Mouse (Mus musculus): ENCODE measurements at regions not wholly inside any gene's neighbourhood (a gene's known extent, or its start where the extent isn't known, plus 50 kb on each side); places are given as distances from the start of the nearest gene placed in this dataset.

GRCm38 (mm10) chr2:116236731-116237130 is 171.1 kb upstream of the Meis2 start:
- peaks cover 2% of the 10 kb centered on the region for H3K9me3 ChIP-seq (replicated peaks; ENCODE audit: low read length)
- in situ Hi-C loops (cut with MboI; ENCODE audit: low pct_ligation_motif_present, low pct_unique_long_range_greater_than_20kb, low sequenced_read_pairs), result no loop called here
- H3K27ac ChIP-seq (ENCODE audit: insufficient read depth, low read depth), result no peak overlapping the region
- dilution Hi-C loops (cut with MboI; ENCODE audit: extremely low pct_ligation_motif_present, extremely low pct_unique_long_range_greater_than_20kb, low sequenced_read_pairs), result no loop called here
- H3K4me1 ChIP-seq (ENCODE audit: control insufficient read depth in 1 of 2, insufficient read depth in 2 of 2), result no peaks in the 10 kb centered on the region
- DNase-seq (ENCODE audit: extremely low read depth), result no peak
- H3K9ac ChIP-seq (ENCODE audit: insufficient read depth, low read depth), result no peak overlapping the region
- H3K27me3 ChIP-seq (replicated peaks), result no peaks in the 10 kb centered on the region
- H3K79me2 ChIP-seq (replicated peaks; ENCODE audit: control insufficient read depth, extremely low read depth, insufficient read depth, poor library complexity, severe bottlenecking), result no peaks in the 10 kb centered on the region
- TF ChIP-seq RAD21 (IDR thresholded peaks at IDR 0.05; ENCODE audit: low read depth, low read length) (no peak), ETS1 (conservative IDR thresholded peaks at IDR 0.05; ENCODE audit: low read depth, low read length) (no peak), MAX (IDR thresholded peaks at IDR 0.05; ENCODE audit: low read length) (no peak), POLR2A (IDR thresholded peaks at IDR 0.05; ENCODE audit: low read depth, low read length) (no peak), PAX5 (IDR thresholded peaks at IDR 0.05; ENCODE audit: low read length) (no peak), POLR2AphosphoS2 (IDR thresholded peaks at IDR 0.05; ENCODE audit: low read depth, low read length) (no peak), JUND (conservative IDR thresholded peaks at IDR 0.05; ENCODE audit: low read depth, low read length) (no peak), MAFK (IDR thresholded peaks at IDR 0.05; ENCODE audit: insufficient replicate concordance, low read length) (no peak), E2F4 (IDR thresholded peaks at IDR 0.05; ENCODE audit: insufficient replicate concordance, low read depth, low read length) (no peak), MAZ (IDR thresholded peaks at IDR 0.05; ENCODE audit: low read depth, low read length) (no peak), CHD1 (IDR thresholded peaks at IDR 0.05; ENCODE audit: low read depth, low read length) (no peak), IRF4 (IDR thresholded peaks at IDR 0.05; ENCODE audit: low read depth, low read length) (no peak), NELFE (IDR thresholded peaks at IDR 0.05; ENCODE audit: low read depth, low read length) (no peak), USF2 (conservative IDR thresholded peaks at IDR 0.05; ENCODE audit: low read depth, low read length) (no peak)
- no peak overlapping the region for H3K4me2 ChIP-seq (ENCODE audit: insufficient read depth, low read depth, poor library complexity, severe bottlenecking)
- H3K36me3 ChIP-seq (replicated peaks in 1 of 2; ENCODE audit: control insufficient read depth in 1 of 2, insufficient read depth in 1 of 2, low read length in 1 of 2), result no peaks in the 10 kb centered on the region
- H3K4me3 ChIP-seq (replicated peaks in 1 of 3; ENCODE audit: low read depth in 2 of 3, low read length in 2 of 3, poor library complexity in 1 of 3), result no peak overlapping the region

GRCm38 (mm10) chr2:116232793-116233192 is 167.2 kb upstream of the Meis2 start:
- in situ Hi-C loops (cut with MboI; ENCODE audit: low pct_ligation_motif_present, low pct_unique_long_range_greater_than_20kb, low sequenced_read_pairs) (no loop called here), dilution Hi-C loops (cut with MboI; ENCODE audit: extremely low pct_ligation_motif_present, extremely low pct_unique_long_range_greater_than_20kb, low sequenced_read_pairs) (no loop called here)
- Histone ChIP-seq H3K4me3 (replicated peaks in 1 of 3; ENCODE audit: low read depth in 2 of 3, low read length in 2 of 3, poor library complexity in 1 of 3) (no peak overlapping the region), H3K4me2 (ENCODE audit: insufficient read depth, low read depth, poor library complexity, severe bottlenecking) (no peak overlapping the region), H3K79me2 (replicated peaks; ENCODE audit: control insufficient read depth, extremely low read depth, insufficient read depth, poor library complexity, severe bottlenecking) (no peaks in the 10 kb centered on the region), H3K9ac (ENCODE audit: insufficient read depth, low read depth) (no peak overlapping the region), H3K4me1 (ENCODE audit: control insufficient read depth in 1 of 2, insufficient read depth in 2 of 2) (no peaks in the 10 kb centered on the region), H3K9me3 (replicated peaks; ENCODE audit: low read length) (peaks cover 3% of the 10 kb centered on the region), H3K27me3 (replicated peaks) (no peaks in the 10 kb centered on the region), H3K27ac (ENCODE audit: insufficient read depth, low read depth) (no peak overlapping the region), H3K36me3 (replicated peaks in 1 of 2; ENCODE audit: control insufficient read depth in 1 of 2, insufficient read depth in 1 of 2, low read length in 1 of 2) (no peaks in the 10 kb centered on the region)
- DNase-seq (ENCODE audit: extremely low read depth), result no peak
- TF ChIP-seq ELF1 (IDR thresholded peaks at IDR 0.05; ENCODE audit: low read depth, low read length), result no peak
- TF ChIP-seq EP300 (IDR thresholded peaks at IDR 0.05; ENCODE audit: low read length), result no peak
- TF ChIP-seq NELFE (IDR thresholded peaks at IDR 0.05; ENCODE audit: low read depth, low read length), result no peak
- TF ChIP-seq BHLHE40 (IDR thresholded peaks at IDR 0.05; ENCODE audit: low read depth, low read length), result no peak
- TF ChIP-seq GABPA (IDR thresholded peaks at IDR 0.05; ENCODE audit: insufficient replicate concordance, low read depth, low read length), result no peak
- no peak for TF ChIP-seq MAFK (IDR thresholded peaks at IDR 0.05; ENCODE audit: insufficient replicate concordance, low read length)
- no peak for TF ChIP-seq MXI1 (IDR thresholded peaks at IDR 0.05; ENCODE audit: low read depth, low read length)
- TF ChIP-seq ZKSCAN1 (IDR thresholded peaks at IDR 0.05; ENCODE audit: borderline replicate concordance, low read depth, low read length), result no peak
- TF ChIP-seq MAX (IDR thresholded peaks at IDR 0.05; ENCODE audit: low read length), result no peak
